Mouse (Mus musculus) stomach, postnatal 0 days (tissue): Measurements from ENCODE around the gene Nup155. TPM values are rescaled to one million over a fixed set of nuclear protein-coding genes. Genes with fewer than 3 reads are reported as not detected.

Experiments used
- ATAC-seq: fragments of 200-750 bp; cut with Nextera tagmentation; 2 replicates; pipeline ENCODE4 v1.8.0; 2017; ENCODE audit not compliant: low FRiP score, low TSS enrichment
- DNase-seq: peaks from one replicate; pipeline ENCODE4 v3.0.0-alpha.2; 2016; ENCODE audit warnings: low spot score
- H3K27ac ChIP-seq: fragments of 300-500 bp; sonication (generic); replicated peaks from 2 replicates; pipeline ENCODE4 v1.5.1; 2014; ENCODE audit warnings: mild to moderate bottlenecking, control low read depth
- H3K27me3 ChIP-seq: fragments of 300-500 bp; sonication (generic); 2 replicates; pipeline ENCODE4 v1.6.1; 2014; ENCODE audit warnings: low read length; ENCODE audit not compliant: control insufficient read depth, insufficient read depth
- H3K36me3 ChIP-seq: fragments of 300-500 bp; sonication (generic); 2 replicates; pipeline ENCODE4 v1.6.1; 2014; ENCODE audit warnings: low read length, mixed read lengths; ENCODE audit not compliant: control insufficient read depth, insufficient read depth
- H3K4me1 ChIP-seq: fragments of 300-500 bp; sonication (generic); replicated peaks from 2 replicates; pipeline ENCODE4 v1.6.1; 2014; ENCODE audit warnings: antibody characterized with exemption; ENCODE audit not compliant: control insufficient read depth, insufficient read depth
- H3K4me2 ChIP-seq: fragments of 300-500 bp; sonication (generic); replicated peaks from 2 replicates; pipeline ENCODE4 v1.6.1; 2014; ENCODE audit warnings: low read depth, mild to moderate bottlenecking, control low read depth, moderate library complexity
- H3K4me3 ChIP-seq: fragments of 300-500 bp; sonication (generic); 2 replicates; pipeline ENCODE4 v1.5.1; 2014; ENCODE audit warnings: low read depth, low read length, control low read depth
- H3K9ac ChIP-seq: fragments of 300-500 bp; sonication (generic); 2 replicates; pipeline ENCODE4 v1.6.1; 2014; ENCODE audit warnings: mild to moderate bottlenecking, low read length, control low read depth, mixed read lengths
- H3K9me3 ChIP-seq: fragments of 300-500 bp; sonication (generic); 2 replicates; pipeline ENCODE4 v1.6.1; 2016; ENCODE audit warnings: low read length; ENCODE audit not compliant: control insufficient read depth
- CTCF ChIP-seq: IDR thresholded peaks from 2 replicates; pipeline ENCODE4 v1.5.1; 2016; ENCODE audit warnings: antibody characterized with exemption, low read depth, mild to moderate bottlenecking, moderate library complexity
- EP300 ChIP-seq: optimal IDR thresholded peaks from 2 replicates; pipeline ENCODE3; 2016; ENCODE audit warnings: antibody characterized with exemption
- WGBS: fragments of 180-500 bp; shearing (Covaris S2); extraction: QIAGEN DNeasy Blood & Tissue Kit; methylation state at CpG from one replicate; pipeline ENCODE4 v1.1.7; 2014; 5-methylcytosine and 5-hydroxymethylcytosine counted together
- polyA plus RNA-seq: library from polyadenylated mRNA; unstranded; fragments of >200 nt; fragmentation: Nextera tagmentation; extraction: Ambion mirVana; gene quantifications from 2 replicates; pipeline ENCODE4 v1.2.1, GENCODE M21; 2015

Nup155 gene
- polyA plus RNA-seq, 1 experiment from 2014 or later = 3.8 TPM

DNA sequence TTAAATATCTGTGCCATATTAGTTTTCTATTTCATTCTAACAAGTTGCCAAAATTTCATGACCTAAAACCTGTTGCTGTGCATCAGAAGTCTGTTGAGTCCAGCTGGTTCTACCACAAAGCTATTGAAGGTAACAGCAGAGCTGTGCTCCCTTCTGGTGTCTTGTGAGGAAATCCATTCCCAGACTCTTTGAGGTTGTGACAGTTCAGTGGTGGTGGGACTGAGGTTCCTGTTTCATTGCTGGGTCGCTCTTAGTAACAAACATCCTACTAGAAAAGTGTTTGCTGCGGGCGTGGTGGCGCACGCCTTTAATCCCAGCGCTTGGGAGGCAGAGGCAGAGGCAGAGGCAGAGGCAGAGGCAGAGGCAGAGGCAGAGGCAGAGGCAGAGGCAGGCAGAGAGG lies 99.3 kb downstream of the Nup155 start:
- H3K27me3 ChIP-seq = no peaks in the 10 kb centered on the region
- H3K36me3 ChIP-seq = peaks cover 8% of the 10 kb centered on the region
- H3K4me1 ChIP-seq = no peaks in the 10 kb centered on the region
- H3K4me3 ChIP-seq = no peak overlapping the region
- H3K9me3 ChIP-seq = no peaks in the 10 kb centered on the region
- no peak overlapping the region for H3K27ac ChIP-seq
- no peak overlapping the region for H3K4me2 ChIP-seq
- TF ChIP-seq CTCF (no peak), EP300 (no peak)
- DNase-seq (no peak), ATAC-seq (no peak)
- 89% methylated on average over 6 of the region's 6 CpGs for WGBS
- H3K9ac ChIP-seq = no peak overlapping the region

Other genes starting within 250 kb of the Nup155 start
- 21.4 and 22.6 TPM in 2 replicates for gene Wdr70, start 10.1 kb upstream of the Nup155 start, polyA plus RNA-seq
- 1.9 and 2.0 TPM in 2 replicates for gene Cplane1, start 59.8 kb downstream of the Nup155 start, polyA plus RNA-seq